Mouse (Mus musculus) olfactory bulb, adult 2 months (tissue): Measurements from ENCODE around the gene Ptprg. TPM values are rescaled to one million over a fixed set of nuclear protein-coding genes. Genes with fewer than 3 reads are reported as not detected.

Experiments used
- H3K27ac ChIP-seq: fragments of 200-500 bp; 2 replicates; pipeline ENCODE4 v1.5.1; 2012; ENCODE audit warnings: low read depth, low read length; ENCODE audit not compliant: insufficient read depth
- H3K4me1 ChIP-seq: fragments of 200-500 bp; 2 replicates; pipeline ENCODE4 v1.6.1; 2012; ENCODE audit warnings: low read length; ENCODE audit not compliant: control insufficient read depth, insufficient read depth
- H3K4me3 ChIP-seq: fragments of 200-500 bp; 2 replicates; pipeline ENCODE4 v1.5.1; 2012; ENCODE audit warnings: mild to moderate bottlenecking, low read depth, low read length, moderate library complexity; ENCODE audit not compliant: insufficient read depth
- CTCF ChIP-seq: fragments of 200-500 bp; IDR thresholded peaks from 2 replicates; pipeline ENCODE4 v1.5.1; 2012; ENCODE audit warnings: low read depth, mild to moderate bottlenecking, low read length, moderate library complexity; ENCODE audit not compliant: insufficient read depth
- POLR2A ChIP-seq: fragments of 200-500 bp; IDR thresholded peaks from 2 replicates; pipeline ENCODE4 v1.6.1; 2012; ENCODE audit warnings: mild to moderate bottlenecking, low read depth, low read length, moderate library complexity; ENCODE audit not compliant: insufficient read depth
- WGBS: fragments of 180-500 bp; shearing (Covaris S2); methylation state at CpG from one replicate; pipeline ENCODE4 v1.1.7; 2018; 5-methylcytosine and 5-hydroxymethylcytosine counted together
- polyA plus RNA-seq: library from polyadenylated mRNA; stranded (reverse); fragments of >200 nt; gene quantifications from 2 replicates; pipeline ENCODE4 v1.2.4, GENCODE M21; 2012; ENCODE audit warnings: low replicate concordance; ENCODE audit not compliant: missing spikeins, insufficient read depth, insufficient read length

Ptprg gene
- polyA plus RNA-seq, 1 experiment: not detected

DNA sequence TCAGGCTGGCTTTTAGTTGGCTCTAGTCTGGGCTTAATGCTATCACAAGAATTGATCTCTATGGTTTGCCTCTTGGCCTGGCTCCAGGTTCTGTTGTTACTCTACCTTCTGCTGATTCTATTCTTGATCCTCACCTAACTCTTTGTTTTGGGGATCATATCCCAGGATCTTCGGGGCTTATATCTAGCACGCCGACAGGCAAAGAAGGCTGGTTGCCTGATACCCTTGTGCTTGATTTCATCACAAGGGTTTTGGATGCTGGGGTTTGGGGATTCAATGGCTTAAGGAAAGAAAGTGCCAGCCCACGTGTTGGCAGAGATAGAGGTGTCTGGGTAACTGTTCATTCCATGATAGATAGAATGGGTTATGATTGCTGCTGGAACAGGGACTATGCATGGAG lies 164.9 kb downstream of the Ptprg start:
- no peak overlapping the region for H3K4me3 ChIP-seq
- WGBS: 90% methylated on average over 4 of the region's 4 CpGs
- no peak for TF ChIP-seq POLR2A
- no peak for TF ChIP-seq CTCF
- H3K4me1 ChIP-seq: no peaks in the 10 kb centered on the region
- no peak overlapping the region for H3K27ac ChIP-seq

DNA sequence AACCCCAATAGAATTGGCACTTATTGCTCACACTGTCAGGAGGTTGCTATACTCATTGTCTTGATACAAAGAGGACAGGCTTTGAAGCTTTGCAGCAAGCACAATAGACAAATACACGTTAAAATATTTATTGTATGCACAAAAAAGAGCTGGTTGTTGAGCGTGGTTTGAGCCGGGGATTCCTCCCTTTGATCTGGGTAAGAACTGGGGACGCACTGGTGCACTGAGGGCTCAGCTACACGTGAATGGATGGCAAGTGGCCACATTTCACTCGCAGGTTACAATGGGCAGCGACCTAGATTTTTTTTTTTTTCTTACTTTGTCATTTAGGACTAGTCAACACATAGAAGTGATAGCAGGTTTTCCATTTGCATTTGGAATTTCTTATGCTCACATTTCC lies 165.9 kb downstream of the Ptprg start:
- Histone ChIP-seq H3K27ac (no peak overlapping the region), H3K4me3 (no peak overlapping the region), H3K4me1 (no peaks in the 10 kb centered on the region)
- WGBS: 79% methylated on average over 7 of the region's 7 CpGs
- TF ChIP-seq POLR2A: no peak
- TF ChIP-seq CTCF: no peak

DNA sequence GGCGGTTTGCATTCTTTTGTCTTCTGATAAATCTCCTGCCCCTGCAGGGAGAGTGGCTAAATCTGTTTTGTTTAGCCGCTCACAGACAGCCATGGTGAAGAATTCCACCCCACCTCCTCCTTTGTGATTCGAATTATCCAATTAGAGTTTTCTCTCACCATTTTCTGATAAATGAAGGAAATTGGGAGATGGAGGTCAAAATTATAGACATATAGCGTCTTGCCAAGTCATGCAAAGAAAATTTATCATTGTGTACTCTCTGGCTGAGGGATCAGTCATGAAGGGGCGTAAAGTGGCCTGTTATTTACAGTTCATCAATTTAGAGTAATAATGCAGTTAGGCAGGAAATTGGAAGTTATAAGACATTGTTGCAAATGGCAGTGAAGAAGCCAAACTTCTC lies 168.8 kb downstream of the Ptprg start:
- no peaks in the 10 kb centered on the region for H3K4me1 ChIP-seq
- 67% methylated on average over 5 of the region's 5 CpGs for WGBS
- TF ChIP-seq CTCF (no peak), POLR2A (no peak)
- H3K4me3 ChIP-seq: no peak overlapping the region
- no peak overlapping the region for H3K27ac ChIP-seq

DNA sequence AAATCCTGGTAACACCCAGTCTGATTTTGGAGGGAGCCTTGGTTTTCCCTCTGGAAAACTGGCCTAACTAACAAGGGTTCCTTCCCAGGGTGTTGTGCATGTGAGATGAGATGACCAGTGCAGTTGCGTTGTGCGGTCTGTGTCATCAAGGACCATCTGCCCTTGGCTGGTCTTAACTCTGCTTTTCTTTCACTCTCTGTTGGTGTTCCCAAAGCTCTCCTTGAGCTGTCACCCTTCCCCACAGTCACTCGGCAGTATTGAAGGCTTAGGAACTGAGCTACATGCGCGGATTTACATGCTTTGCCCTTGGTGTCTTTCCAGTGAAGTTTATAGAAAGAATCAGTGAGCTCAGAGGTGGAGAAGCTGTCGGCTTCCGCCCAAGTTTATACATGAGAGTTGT lies 170.5 kb downstream of the Ptprg start:
- no peak for TF ChIP-seq POLR2A
- no peak for TF ChIP-seq CTCF
- H3K4me3 ChIP-seq: no peak overlapping the region
- 96% methylated on average over 7 of the region's 7 CpGs for WGBS
- no peaks in the 10 kb centered on the region for H3K4me1 ChIP-seq
- H3K27ac ChIP-seq: no peak overlapping the region

DNA sequence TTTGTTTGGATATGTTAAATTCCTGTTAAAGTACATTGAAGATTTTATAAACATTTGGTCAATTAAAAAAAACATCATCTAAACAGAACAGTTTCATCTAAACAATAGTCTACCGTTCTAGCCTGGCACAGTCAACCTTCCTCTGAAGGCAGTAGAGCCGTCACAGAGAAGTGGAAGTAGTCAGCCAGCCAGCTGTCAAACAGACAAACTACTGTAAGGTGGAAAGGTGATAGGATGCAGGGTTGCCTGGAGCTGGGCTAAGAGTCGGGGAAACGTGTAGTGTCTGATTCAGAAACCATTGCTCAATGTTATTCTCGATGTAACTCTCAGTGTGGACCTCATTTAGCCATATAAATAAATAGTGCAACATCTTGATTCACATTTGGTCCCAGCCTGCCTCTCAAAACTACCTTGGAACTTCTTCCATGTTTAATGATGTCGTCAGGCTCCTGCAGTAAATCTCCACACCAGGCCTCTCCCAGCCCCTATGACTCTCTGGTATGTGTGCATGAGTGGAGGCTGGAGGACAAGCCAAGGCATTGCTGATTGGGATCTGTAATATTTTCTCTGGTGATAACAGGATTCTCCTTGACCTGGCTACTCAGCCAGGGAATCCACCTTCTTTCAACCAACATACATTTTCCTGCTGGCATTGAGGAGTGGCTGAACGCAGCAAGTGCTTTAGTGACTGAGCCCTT lies 178.0 kb downstream of the Ptprg start:
- TF ChIP-seq CTCF: no peak
- no peak for TF ChIP-seq POLR2A
- H3K4me1 ChIP-seq: no peaks in the 10 kb centered on the region
- WGBS: 87% methylated on average over 7 of the region's 7 CpGs
- no peak overlapping the region for H3K27ac ChIP-seq
- H3K4me3 ChIP-seq: no peak overlapping the region

DNA sequence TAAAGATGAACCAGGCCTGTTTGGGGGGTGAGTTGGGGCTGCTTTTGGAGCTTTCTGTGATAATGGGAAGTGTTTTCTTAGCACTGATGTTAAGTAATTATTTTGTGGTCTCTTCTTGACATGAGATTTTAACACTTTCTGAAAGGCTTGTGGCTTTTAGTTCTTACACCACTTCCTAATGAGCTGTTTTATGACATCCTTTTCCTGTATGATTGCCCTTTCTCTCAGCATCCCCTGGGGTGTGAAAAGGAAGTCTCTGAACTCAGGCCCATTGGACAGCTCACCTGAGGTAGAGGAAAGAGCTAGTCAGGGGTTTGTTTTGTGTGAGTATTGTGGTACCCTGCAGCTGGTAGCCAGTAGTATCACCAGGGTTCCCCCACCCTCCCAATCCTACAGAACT lies 179.0 kb downstream of the Ptprg start:
- TF ChIP-seq CTCF (no peak), POLR2A (no peak)
- H3K4me3 ChIP-seq: no peak overlapping the region
- no peak overlapping the region for H3K27ac ChIP-seq
- H3K4me1 ChIP-seq: no peaks in the 10 kb centered on the region

DNA sequence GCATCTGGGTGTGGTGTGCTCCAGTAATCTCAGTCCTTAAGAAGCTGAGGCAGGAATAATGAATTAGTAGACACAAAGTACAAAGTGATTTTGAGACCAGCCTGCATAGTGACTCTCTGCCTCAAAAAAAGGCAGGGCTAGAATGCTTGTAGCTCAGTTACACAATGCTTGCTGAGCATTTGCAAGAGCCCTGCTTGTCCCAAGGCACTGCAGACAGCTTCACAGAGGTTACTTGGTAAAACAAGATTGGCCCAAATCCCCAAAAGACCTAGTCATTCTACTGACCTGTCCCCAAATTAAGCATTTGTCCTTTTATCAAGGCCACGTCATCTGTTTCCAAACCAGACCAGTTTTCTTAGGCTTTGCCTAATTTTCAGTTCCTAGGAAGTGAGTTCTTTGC lies 190.4 kb downstream of the Ptprg start:
- no peak overlapping the region for H3K4me3 ChIP-seq
- H3K4me1 ChIP-seq: no peaks in the 10 kb centered on the region
- WGBS: 96% methylated on average over 1 of the region's 1 CpGs
- TF ChIP-seq POLR2A: no peak
- no peak for TF ChIP-seq CTCF
- H3K27ac ChIP-seq: no peak overlapping the region

DNA sequence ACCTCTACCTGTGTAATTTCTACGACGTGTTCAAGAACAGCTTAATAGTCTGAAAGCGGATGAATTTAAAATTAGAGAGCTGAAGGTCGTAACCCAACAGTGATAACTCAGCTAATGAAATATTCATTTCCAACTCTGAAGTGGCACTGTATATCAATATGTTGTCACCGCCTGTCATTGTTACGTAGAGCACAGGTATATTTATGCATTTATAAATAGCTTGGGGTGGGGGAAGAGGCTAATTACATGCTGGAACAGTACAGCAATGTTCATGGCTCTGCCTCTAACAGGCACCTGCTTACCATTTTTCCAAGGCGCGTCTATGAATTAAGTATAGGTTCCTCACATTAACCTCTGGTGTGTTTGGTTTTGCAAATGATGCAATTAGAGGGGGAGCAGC lies 199.3 kb downstream of the Ptprg start:
- 86% methylated on average over 8 of the region's 8 CpGs for WGBS
- 0 out of 2 replicates have a peak, but pooled peaks cover 2% of the 10 kb centered on the region for H3K4me1 ChIP-seq
- no peak for TF ChIP-seq CTCF
- TF ChIP-seq POLR2A: no peak
- H3K4me3 ChIP-seq: no peak overlapping the region
- no peak overlapping the region for H3K27ac ChIP-seq

DNA sequence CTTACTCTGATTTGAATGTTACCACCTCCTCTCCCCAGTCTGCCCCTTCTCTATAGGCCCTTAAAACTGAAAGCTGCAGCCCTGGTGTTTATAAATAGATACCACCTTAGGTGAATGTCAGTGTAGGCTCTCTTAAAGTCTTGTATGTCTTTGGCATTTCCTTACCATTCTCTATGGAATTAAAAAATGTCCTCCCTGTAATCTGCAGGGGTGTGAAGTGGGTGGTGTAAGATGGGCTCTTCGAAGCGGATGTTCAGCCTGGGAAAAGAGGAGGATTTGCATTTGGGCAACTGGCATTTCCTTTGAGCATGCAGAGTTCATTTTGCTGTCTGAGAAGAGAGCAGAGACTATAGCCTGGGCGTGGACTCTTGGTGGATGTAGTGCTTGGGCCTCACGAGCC lies 201.3 kb downstream of the Ptprg start:
- TF ChIP-seq POLR2A (no peak), CTCF (no peak)
- 67% methylated on average over 4 of the region's 4 CpGs for WGBS
- Histone ChIP-seq H3K27ac (no peak overlapping the region), H3K4me3 (no peak overlapping the region), H3K4me1 (0 out of 2 replicates have a peak, but pooled peaks cover 2% of the 10 kb centered on the region)
